Mouse (Mus musculus) cerebellum, adult 2 months (tissue): Measurements from ENCODE around the gene Birc2.

Source experiments
- CTCF ChIP-seq: fragments of 200-500 bp; IDR thresholded peaks from 2 replicates; pipeline ENCODE4 v1.5.1; 2011; ENCODE audit warnings: low read depth, mild to moderate bottlenecking, control low read depth, low read length, moderate library complexity, borderline replicate concordance; ENCODE audit not compliant: insufficient read depth
- POLR2A ChIP-seq: fragments of 200-500 bp; IDR thresholded peaks from 2 replicates; pipeline ENCODE4 v1.6.1; 2011; ENCODE audit warnings: low read length, control low read depth, borderline replicate concordance; ENCODE audit not compliant: insufficient read depth

DNA sequence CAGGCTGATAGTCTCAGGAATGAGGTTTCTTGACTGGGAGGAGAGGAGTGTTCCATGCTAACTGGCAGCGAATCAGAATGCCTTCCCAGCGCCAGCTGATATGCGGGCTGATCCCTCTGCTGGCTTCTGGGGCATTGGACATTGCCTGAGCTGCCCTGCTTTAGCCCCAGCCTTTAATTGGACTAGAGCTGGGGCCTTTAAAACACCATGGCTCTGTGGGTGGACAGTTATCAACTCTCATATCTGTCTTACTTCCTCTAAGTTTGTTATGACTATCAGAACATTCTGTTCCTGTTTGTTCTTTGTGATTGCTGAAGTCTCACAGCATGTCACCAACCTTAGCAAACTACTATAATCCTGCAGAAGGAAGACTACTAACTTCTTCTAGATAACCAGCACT is 31.1 kb upstream of the Birc2 start:
- no peak for TF ChIP-seq CTCF
- TF ChIP-seq POLR2A: no peak
